Mouse (Mus musculus) heart, postnatal 10 days (tissue): Measurements from ENCODE around the gene Elmo3. TPM values are rescaled to one million over a fixed set of nuclear protein-coding genes. Genes with fewer than 3 reads are reported as not detected.

Source experiments
- DNase-seq, 2 experiments: peaks; one replicate each; pipeline ENCODE4 v3.0.0; 2021
- intact Hi-C: fragments of 180-260 bp; cut with DNase I; formaldehyde crosslinking; loops from one replicate; pipeline ENCODE4 v1.15.1; 2025
- total RNA-seq, 2 experiments: library from RNA; stranded (reverse); gene quantifications; 2 replicates each; pipeline ENCODE4 v1.2.3; 2021

Gene Elmo3
- total RNA-seq, 2 experiments from 2014 or later, result 1.1 to 1.5 TPM

DNA sequence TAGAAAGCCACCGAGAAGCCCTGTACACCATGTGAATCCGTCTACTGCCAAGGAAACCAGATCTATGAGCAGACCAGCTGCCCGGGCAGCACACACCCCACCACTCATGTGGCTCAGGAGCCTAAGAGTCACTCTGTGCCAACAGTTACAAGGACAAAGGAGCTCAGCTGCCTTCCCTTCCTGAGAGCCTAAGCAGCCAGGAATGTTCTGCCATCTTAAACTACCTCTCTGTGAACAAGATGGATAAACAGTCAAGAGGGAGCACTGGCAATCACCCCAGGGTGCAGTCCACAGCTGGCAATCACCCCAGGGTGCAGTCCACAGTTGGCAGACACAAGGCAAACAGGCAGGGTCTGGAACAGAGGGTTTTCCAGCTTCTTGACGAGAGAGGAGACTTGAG is 12.5 kb downstream of the Elmo3 start:
- intact Hi-C loops, result no loop called here
- DNase-seq, result no peak

DNA sequence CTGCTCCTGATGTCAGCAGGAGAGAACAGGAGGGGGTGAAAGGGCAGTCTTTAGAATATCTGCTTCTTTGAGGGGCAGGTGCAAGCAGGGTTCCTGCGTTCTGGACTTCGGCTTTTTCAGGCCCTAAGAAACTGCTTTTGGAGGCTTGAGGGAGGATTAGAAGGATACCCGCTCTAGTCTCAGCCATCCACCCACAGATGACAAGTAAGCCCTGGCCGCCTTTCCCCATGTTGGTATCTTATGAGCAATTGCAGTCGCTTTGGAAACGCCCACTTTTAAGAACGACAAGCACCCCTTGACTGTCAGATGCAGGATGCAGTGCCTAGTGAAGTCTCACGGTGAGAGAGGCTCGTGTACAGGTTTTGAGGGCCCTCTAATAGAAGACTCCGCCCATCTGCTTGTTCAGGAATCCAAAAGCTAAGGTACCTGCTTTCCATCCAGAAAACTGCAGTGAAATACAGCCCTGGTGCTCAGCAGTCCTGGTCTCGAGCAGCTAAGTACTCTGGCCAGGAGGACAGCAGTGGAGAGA is 13.3 kb downstream of the Elmo3 start:
- no peak for DNase-seq
- intact Hi-C loops, result no loop called here

DNA sequence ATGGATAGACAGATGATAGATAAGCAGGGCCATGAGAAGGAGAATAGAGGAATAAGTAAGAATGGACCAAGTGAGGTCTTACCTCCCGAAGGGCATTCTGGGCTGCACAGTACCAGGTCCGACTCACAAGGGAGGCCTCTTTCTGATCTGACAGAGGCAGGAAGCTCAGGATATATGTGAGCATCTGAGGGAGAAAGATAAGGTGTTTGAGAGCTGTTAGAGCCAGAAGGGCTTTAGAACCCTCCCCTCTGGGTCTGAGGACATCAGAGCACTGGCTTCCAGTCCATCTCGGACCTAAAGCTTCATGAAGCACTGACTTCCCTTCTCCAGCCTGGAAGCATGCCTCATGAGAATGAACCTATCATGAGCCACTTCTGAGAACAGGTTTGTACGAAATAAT is 17.8 kb downstream of the Elmo3 start:
- no peak for DNase-seq
- intact Hi-C loops, result no loop called here

DNA sequence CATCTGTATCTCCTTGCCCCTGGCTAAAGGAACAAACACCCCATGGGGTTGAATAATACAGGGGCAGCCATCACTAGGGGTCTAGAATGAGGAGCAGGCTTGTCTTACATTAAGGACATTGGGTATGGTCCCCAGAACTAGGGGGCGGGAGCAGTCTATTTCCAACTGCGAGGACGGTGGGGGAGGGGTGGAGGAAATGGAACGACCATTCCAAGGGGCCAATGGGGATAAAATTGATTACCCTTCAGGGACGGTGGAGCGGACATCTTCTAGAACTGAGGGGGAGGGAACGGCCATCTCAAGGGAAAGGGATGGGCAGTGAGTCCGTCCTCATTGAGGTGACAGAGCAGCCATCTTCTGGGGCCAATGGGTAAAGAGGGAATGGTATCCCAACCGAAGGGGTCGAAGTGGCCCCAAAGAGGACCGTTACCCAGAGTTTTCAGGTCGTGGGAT is 20.3 kb downstream of the Elmo3 start:
- intact Hi-C loops, result loop anchor here (2.0 kb wide), 2 partner anchors 21 to 27 kb away; partner anchors contain the start of gene Fhod1
- DNase-seq, result no peak

DNA sequence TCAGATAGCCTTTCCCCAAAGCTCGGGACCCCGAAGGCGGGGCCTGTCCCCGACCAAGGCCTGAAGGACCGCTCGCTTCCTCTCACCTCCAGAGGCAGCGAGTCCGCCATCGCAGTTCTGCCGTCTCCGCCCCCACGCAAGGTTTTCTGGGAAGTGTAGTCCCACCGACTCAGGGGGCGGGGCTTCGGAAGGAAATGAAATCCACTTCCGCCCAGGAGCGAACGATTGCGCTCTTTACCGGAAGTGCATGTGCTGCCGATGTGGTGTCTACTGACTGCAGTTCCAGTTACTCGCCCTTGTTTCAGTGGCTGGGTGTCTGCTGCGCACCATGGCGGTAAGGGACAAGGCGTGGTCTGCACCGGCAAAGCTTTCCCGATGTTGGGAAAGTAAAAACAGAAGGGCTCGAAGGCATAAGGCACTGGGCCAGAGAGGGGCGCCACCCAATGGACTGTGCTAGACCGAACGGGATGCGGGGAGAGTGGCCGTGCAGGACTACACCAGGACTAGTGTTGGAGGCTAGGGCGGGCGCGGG is 20.8 kb downstream of the Elmo3 start, which contains the start of the genes Lrrc29 and Tmem208:
TSS of gene Lrrc29 (minus strand) at position 138 of the 532 bp plus-strand sequence.
TSS of gene Tmem208 (plus strand) at position 214 of the 532 bp plus-strand sequence.
- intact Hi-C loops, result loop anchor here (2.0 kb wide), 1 partner anchor 21 kb away; the partner anchor contains the start of gene Fhod1

DNA sequence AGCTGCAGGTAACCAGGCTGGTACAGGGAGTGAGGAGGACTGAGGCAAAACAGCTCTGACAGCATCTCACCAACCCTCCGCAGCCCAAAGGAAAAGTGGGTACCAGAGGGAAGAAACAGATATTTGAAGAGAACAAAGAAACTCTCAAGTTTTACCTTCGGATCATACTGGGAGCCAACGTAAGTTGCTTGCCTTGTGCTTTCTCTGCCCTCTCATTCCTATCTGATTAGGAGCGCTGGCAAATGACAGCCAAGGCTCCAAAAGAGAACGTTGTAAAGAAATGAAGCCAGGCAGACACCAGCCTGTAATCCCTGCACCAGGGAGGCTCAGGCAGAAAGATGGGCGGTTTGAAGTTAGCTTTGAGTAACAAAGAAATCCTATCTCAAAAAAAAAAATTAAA is 21.6 kb downstream of the Elmo3 start:
- intact Hi-C loops, result loop anchor here (2.0 kb wide), 1 partner anchor 20 kb away; the partner anchor contains the start of gene Fhod1
- DNase-seq, result no peak

More for the DNA sequence above, 20.8 kb downstream of the Elmo3 start, which contains the start of the genes Lrrc29 and Tmem208:
- peak; percentile 98 for DNase-seq

DNA sequence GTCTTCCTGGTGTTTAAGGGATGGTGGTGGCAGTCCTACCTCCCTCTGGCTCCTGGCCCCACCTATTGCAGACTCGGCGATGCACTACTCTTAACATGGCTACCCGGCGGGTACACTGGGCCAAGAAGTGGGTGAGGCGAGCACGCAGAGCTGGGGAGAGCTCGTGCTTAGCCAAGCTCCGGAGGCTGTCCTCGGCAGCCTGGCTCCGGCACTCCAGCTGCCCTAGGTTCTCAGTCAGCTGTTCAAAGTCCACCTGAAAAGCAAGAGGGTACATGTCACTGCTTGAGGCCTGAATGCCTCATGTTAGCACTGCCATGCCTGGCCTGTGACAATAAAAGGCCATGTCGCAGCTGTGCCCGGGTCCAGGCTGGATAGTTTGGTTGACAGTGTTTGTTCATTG is 24.9 kb downstream of the Elmo3 start:
- no peak for DNase-seq
- intact Hi-C loops, result no loop called here

DNA sequence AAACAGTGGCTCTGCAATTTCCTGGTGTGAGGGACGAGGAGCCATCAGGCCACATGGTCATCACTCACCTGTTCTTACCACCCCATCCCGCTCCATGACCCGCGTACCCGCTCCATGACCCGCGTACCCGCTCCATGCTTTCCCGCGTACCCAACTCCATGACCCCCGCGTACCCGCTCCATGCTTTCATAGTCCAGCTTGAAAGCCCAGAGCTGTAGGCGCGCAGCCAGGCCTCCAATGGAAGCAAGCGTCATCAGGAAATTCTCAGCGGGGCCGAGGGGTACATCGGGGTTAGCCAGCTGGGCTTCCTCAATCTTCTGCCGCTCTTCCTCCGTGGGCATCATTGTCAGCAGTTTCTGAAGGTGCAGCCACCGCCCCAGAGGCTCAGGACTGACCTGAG is 26.1 kb downstream of the Elmo3 start:
- no peak for DNase-seq

DNA sequence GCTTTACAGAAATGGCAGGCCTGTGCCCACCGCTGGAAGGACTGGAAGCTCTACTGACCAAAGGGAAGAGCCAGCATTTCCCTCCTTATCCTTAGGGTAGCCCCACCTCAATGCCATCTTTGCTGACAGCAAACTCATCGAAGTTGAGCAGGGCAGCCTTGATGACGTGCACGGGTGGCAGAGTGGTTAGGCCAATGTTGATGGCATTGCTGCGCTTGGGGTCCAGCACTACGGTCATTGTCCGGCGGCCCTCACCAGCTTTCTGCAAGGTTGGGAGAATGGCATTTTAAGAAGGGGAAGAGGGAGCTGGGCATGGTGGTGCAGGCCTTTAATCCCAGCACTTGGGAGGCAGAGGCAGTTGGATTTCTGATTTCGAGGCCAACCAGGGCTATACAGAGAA is 26.5 kb downstream of the Elmo3 start:
- intact Hi-C loops, result no loop called here

More for the DNA sequence above, 26.1 kb downstream of the Elmo3 start:
- intact Hi-C loops, result no loop called here

DNA sequence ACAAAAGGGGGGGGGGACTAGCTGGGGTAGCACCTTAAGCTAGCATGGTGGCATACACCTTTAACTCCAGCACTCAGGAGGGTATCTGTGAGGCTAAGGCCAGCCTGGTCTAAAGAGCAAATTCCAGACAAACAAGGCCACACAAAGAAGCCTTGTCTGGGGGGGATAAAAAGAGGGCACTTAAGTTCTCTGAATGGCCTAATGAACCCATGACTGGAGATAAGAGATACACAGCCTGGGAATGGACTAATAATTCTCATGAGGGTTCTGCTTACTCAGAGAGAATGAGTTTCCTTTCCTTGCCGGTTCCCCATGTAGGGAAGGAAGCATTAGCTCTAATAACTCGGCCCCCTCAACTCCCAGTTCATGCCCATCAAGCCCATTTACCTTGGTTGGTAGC is 27.1 kb downstream of the Elmo3 start:
- intact Hi-C loops, result no loop called here
- DNase-seq, result no peak

More for the DNA sequence above, 26.5 kb downstream of the Elmo3 start:
- no peak for DNase-seq

DNA sequence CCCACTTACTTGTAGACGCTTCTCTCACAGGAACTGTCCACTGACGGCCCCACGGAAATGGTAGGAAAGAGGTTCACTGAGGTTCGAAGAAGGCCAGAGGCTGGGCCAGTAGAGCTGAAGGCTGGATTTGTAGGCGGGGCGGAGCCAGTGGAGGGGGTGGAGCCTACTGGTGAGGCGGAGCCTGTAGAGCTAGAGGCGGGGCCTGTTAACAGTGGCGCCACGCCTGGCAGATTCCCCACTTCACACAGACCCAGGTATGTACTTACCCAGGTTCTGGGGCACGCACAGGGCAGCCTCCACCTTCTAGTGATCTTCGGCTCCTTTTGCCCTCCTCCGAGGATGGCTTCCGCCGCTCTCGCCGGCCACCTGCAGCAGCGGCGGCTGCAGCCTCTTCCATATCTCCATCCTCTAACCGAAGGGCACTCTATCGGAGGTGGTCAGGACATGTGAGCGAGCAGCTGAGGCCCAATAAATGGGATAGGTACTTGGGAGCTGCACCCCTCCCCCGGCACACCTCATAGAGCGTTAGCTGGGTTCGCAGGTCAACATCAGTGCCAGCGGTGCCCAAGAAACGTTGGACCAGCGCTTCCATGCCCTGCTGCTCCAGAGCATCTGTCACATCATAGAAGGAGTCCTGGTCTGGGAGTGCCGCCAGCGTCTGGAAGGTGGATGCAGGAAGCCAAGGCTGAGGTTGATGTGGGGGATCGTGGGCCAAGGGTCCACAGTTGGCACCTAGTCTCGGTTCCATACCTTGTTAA is 31.2 kb downstream of the Elmo3 start:
- DNase-seq, result no peak
- intact Hi-C loops, result no loop called here

DNA sequence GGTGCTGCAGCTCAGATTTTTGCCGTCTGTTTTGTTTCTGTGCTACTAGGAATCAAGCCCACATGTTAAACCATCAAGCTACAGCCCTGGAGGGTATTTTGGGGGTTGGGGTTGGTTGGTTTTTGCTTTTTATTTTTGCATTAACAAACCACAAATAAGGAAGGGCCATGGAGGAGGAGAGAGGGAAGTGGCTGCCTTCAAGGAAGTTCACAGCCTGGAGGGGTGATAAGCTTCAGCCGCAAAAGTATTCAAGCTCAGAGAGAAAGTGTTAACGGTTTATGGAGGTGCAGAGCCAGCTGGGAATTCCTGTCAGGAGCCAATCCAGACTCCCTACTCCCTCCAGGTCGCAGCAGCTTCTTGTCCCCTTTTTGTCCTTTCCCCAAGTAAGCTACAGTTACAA is 33.6 kb downstream of the Elmo3 start:
- intact Hi-C loops, result no loop called here
- no peak for DNase-seq

DNA sequence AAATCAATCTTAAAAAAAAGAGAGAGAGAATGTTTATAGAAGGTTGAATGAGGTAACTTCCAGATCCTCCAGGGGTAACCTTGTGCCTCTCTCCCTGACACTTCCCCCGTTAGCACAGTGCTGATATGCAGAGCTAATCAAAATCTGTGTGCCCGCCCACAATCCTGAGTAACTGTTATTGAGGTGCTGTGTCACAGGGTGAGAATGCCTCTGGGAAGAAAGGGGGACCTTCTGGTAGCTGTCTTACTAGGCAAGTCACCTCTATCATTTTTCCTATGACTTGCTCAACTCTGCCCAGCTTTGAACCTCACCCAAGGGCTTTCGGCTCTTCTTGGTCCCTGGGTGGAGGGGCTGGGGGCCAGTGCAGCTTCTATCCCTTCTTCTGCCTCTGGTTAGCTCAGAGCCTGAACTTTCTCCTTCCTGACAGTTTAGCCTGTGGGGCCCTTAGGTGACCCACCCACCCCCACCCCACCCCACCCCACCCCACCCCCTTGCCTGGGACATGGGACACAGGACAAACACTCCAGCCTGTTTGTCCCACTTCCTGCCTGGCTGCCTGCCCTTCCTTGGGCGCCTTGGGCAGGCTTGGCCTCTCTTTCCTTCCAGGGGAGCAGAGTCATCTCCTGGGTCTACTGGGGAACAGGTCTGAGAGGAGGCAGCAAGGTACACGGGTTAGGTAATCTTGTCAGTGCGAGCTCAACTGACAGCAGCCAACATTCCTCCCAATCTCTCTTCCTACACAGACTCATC is 34.7 kb downstream of the Elmo3 start:
- intact Hi-C loops, result no loop called here
- peak in 1 of 2 experiments; percentile 28 for DNase-seq

DNA sequence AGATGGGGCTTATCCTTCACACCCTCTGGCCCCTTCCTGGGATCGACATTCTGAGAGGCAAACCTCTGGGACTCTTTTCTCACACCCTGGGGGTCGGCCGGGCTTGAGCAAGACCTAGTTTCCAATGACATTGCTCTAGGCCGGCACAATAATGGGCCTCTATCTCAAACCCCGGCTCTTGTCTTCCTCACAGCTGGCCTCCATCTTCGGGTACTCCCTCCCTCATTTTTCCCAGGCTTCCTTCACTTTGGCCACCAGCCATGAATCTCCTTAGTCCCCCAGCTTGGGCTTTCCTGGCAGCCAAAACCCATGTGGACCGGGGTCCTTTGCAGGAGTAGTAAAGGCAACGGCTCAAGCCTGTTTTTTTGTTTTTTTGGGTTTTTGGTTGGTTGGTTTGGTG is 36.0 kb downstream of the Elmo3 start:
- intact Hi-C loops, result no loop called here
- peak in 1 of 2 experiments; percentile 38 for DNase-seq

DNA sequence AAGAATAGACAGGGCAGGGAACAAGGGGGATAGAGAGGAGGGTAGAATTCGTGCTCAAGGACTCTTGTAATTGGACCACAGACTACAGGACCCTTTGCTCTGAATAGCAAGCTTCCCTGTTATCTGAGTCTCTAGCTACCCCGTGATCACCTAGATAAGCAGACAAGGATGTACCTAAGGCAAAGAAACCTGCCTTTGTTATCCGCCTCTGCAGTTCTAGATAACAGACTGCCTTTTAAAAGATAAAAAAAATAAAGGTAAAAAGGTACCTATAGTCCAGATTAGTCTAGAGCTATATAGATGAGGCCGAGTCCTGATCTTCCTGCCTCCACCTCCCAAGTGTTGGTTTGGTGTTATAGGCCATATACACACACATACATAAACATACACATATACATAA is 37.4 kb downstream of the Elmo3 start:
- intact Hi-C loops, result no loop called here
- no peak for DNase-seq

DNA sequence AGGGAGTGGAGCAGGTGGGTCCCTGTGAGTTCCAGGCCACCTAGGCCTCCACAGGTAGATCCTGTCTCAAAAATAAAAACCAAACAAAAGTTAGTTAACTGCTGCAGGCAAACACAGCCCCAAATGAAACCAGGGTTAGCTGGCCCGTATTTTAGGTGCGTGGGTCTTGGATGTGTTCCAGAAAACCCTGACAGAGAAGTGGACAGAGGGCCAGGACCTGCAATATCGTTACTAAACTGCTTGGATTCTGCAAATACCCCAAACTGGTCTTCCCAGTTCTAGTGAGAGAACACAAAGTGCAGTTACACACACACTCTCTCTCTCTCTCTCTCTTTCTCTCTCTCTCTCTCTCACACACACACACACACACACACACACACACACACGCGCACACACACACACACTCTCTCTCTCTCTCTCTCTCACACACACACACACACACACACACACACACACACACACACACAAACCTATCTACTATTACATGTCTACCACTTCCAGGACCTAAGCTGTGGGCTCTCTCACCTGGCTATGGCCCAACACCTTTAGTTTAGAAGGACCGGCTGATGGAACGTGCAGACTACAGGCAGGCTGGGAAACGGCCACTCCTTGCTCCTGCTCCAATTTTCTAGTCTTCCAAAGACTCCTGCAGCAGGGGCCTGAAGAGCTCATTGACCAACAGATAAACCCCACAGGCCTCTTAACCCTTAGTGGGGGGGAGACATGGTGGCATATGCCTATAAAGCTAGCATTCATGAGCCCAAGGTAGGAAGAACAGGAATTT is 38.6 kb downstream of the Elmo3 start:
- intact Hi-C loops, result no loop called here
- no peak for DNase-seq

DNA sequence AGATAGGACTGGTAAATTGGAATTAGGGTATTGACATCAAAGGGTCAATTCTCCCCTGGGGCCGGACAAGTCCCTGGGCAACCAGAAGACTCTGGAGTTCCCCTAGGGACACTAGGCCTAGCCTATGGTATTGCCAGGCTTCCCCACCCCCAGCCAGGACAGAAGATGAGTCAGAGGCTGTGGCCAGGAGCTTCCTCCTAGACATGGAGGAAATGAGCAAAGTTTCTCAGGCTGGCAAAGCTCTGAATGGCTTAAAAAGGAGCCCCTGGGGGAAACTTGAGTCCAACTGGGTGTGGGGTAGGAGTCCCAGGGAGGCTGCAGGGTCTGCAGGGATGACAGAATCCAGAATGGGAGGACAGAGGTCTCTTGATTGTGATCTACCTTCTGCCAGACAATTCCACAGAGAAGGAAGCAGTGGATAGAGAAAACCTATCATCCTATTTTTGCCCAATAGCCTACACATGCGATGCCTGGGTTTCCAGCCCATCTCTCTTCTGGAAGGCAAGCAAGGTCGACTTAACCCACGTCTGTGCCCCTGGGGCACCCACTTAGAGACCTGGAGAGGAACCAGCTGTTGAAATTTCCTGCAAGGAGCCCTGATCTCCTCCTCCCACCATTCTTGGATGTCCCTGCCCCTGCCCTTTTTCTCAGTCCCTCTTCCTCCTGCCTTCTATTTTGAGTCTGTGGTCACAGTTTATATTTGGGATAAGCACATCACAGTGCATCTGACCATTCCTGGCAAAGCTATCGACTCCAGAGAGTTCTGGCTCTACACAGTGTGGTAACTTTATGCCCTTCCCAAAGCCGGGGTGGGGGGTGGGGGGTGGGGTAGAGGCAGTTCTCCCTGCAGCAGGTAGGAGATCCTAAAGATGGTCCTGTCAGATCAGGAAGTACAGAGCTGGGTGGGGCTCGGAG is 39.9 kb downstream of the Elmo3 start:
- intact Hi-C loops, result no loop called here

DNA sequence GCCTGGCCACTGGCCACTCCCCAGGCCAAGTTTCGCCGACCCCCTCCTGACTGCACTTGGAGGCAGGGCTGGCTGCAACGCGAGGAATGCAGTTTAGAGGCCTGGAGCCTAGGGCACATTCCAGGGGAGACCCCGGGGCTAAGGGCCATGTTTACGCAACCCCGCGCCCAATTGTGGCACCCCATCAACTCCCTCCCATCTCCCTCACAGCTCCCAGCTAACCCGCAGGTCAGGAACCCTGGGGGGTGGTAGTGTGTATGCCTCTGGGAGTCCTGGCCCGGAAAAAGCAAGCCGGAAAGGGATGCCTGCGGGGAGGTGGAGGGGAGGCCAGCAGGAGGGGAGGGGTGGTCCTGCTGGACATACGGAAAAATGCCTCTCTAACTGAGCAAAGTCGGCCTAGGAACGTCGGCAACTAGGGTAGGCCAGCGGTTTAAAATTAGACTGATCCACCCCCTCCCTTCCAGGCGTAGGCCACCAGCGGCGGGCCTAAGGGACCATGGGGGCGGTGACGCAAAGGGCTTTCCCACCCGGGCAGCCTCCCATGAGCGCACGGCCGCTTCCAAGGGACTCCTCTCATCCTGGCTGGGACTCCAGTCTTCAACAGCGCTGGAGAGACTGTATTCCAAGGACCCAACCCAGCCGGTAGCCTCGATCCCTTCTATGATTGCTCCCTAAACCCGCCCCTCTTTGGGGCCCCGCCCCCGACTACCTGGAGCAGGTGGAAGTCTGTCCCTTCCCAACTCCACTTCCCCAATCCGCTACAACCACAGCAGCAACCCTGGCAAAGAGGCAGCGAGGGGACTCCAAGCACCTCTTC is 41.4 kb downstream of the Elmo3 start:
- intact Hi-C loops, result loop anchor here (2.0 kb wide), 1 partner anchor 20 kb away; the partner anchor contains the start of genes Lrrc29 and Tmem208
- peak; percentile 87 to 89 for DNase-seq

More for the DNA sequence above, 39.9 kb downstream of the Elmo3 start:
- DNase-seq, result peak; percentile 37 to 51
